Mouse (Mus musculus) CH12.LX (cell line): ENCODE data around the gene Ube2ql1. TPM values are rescaled to one million over a fixed set of nuclear protein-coding genes. Genes with fewer than 3 reads are reported as not detected.
A peak's percentile ranks its signal among the peaks of the same experiment; 100 is the strongest.

ENCODE experiments used
- DNase-seq: peaks from one replicate; pipeline ENCODE4 v3.0.0-alpha.2; 2013; ENCODE audit errors: extremely low read depth
- H3K27ac ChIP-seq: 2 replicates; pipeline ENCODE4 v1.5.1; 2012; ENCODE audit warnings: low read depth, mild to moderate bottlenecking, control low read depth, moderate library complexity; ENCODE audit not compliant: insufficient read depth
- H3K27me3 ChIP-seq: replicated peaks from 2 replicates; pipeline ENCODE3; 2012; ENCODE audit warnings: inconsistent platforms
- H3K36me3 ChIP-seq, 2 experiments: replicated peaks in 1 of 2; 2 replicates each; pipeline versions ENCODE3 to v1.6.1; 2012; ENCODE audit warnings: inconsistent platforms in 1 of 2, low read length in 1 of 2, mild to moderate bottlenecking in 1 of 2, mixed read lengths in 1 of 2, moderate library complexity in 1 of 2; ENCODE audit not compliant: control insufficient read depth in 1 of 2, insufficient read depth in 1 of 2
- H3K4me1 ChIP-seq, 2 experiments: 2 replicates each; pipeline ENCODE4 v1.6.1; 2012; ENCODE audit warnings: inconsistent platforms in 1 of 2, moderate library complexity in 1 of 2; ENCODE audit not compliant: insufficient read depth in 2 of 2, control insufficient read depth in 1 of 2
- H3K4me2 ChIP-seq: 2 replicates; pipeline ENCODE4 v1.6.1; 2012; ENCODE audit warnings: low read depth, mild to moderate bottlenecking, control low read depth; ENCODE audit not compliant: poor library complexity, insufficient read depth, severe bottlenecking
- H3K4me3 ChIP-seq, 3 experiments: fragments of 150-350 bp in 1 of 3; sonication (generic) in 1 of 3; replicated peaks in 1 of 3; 2 replicates each; pipeline versions ENCODE3 to v1.5.1; 2011 to 2012; ENCODE audit warnings: low read depth in 2 of 3, low read length in 2 of 3, mild to moderate bottlenecking in 2 of 3, moderate library complexity in 2 of 3, control low read depth in 1 of 3, improper control_type of control experiment in 1 of 3, inconsistent platforms in 1 of 3, mixed read lengths in 1 of 3; ENCODE audit not compliant: poor library complexity in 1 of 3
- H3K79me2 ChIP-seq: replicated peaks from 2 replicates; pipeline ENCODE4 v1.6.1; 2012; ENCODE audit warnings: mild to moderate bottlenecking, moderate library complexity; ENCODE audit not compliant: control insufficient read depth, poor library complexity, insufficient read depth, severe bottlenecking; ENCODE audit errors: extremely low read depth
- H3K9ac ChIP-seq: 2 replicates; pipeline ENCODE4 v1.6.1; 2012; ENCODE audit warnings: low read depth, mild to moderate bottlenecking, control low read depth, moderate library complexity; ENCODE audit not compliant: insufficient read depth
- H3K9me3 ChIP-seq: replicated peaks from 2 replicates; pipeline ENCODE3; 2012; ENCODE audit warnings: low read length, inconsistent platforms, mixed read lengths
- ELF1 ChIP-seq: IDR thresholded peaks from 2 replicates; pipeline ENCODE4 v1.6.1; 2014; ENCODE audit warnings: low read depth, mild to moderate bottlenecking, inconsistent platforms, low read length, improper control_type of control experiment
- EP300 ChIP-seq: IDR thresholded peaks from 2 replicates; pipeline ENCODE4 v1.6.1; 2011; ENCODE audit warnings: low read length, improper control_type of control experiment
- ETS1 ChIP-seq: conservative IDR thresholded peaks from 2 replicates; pipeline ENCODE4 v1.6.1; 2012; ENCODE audit warnings: low read depth, mild to moderate bottlenecking, inconsistent platforms, low read length, improper control_type of control experiment, moderate library complexity
- HCFC1 ChIP-seq: IDR thresholded peaks from 2 replicates; pipeline ENCODE4 v1.6.1; 2012; ENCODE audit warnings: low read depth, mild to moderate bottlenecking, inconsistent platforms, low read length, improper control_type of control experiment
- MAFK ChIP-seq: IDR thresholded peaks from 2 replicates; pipeline ENCODE4 v1.6.1; 2011; ENCODE audit warnings: low read length, improper control_type of control experiment; ENCODE audit not compliant: insufficient replicate concordance
- MAX ChIP-seq: IDR thresholded peaks from 2 replicates; pipeline ENCODE4 v1.6.1; 2011; ENCODE audit warnings: low read length, improper control_type of control experiment
- MAZ ChIP-seq: IDR thresholded peaks from 2 replicates; pipeline ENCODE4 v1.6.1; 2012; ENCODE audit warnings: low read depth, mild to moderate bottlenecking, inconsistent platforms, low read length, improper control_type of control experiment, moderate library complexity
- MEF2A ChIP-seq: IDR thresholded peaks from 2 replicates; pipeline ENCODE4 v1.6.1; 2014; ENCODE audit warnings: low read depth, mild to moderate bottlenecking, inconsistent platforms, low read length, improper control_type of control experiment, borderline replicate concordance
- NRF1 ChIP-seq: IDR thresholded peaks from 2 replicates; pipeline ENCODE4 v1.6.1; 2014; ENCODE audit warnings: low read depth, mild to moderate bottlenecking, inconsistent platforms, low read length, improper control_type of control experiment, moderate library complexity
- PAX5 ChIP-seq: IDR thresholded peaks from 2 replicates; pipeline ENCODE4 v1.6.1; 2012; ENCODE audit warnings: low read length, inconsistent platforms, mixed read lengths
- SIN3A ChIP-seq: IDR thresholded peaks from 2 replicates; pipeline ENCODE4 v1.6.1; 2012; ENCODE audit warnings: low read length, improper control_type of control experiment, inconsistent platforms
- TCF12 ChIP-seq: IDR thresholded peaks from 2 replicates; pipeline ENCODE4 v1.6.1; 2014; ENCODE audit warnings: low read depth, mild to moderate bottlenecking, inconsistent platforms, low read length, improper control_type of control experiment
- UBTF ChIP-seq: IDR thresholded peaks from 2 replicates; pipeline ENCODE4 v1.6.1; 2012; ENCODE audit warnings: low read depth, mild to moderate bottlenecking, inconsistent platforms, low read length, improper control_type of control experiment, moderate library complexity
- ZC3H11A ChIP-seq: IDR thresholded peaks from 2 replicates; pipeline ENCODE4 v1.6.1; 2012; ENCODE audit warnings: low read depth, mild to moderate bottlenecking, inconsistent platforms, low read length, improper control_type of control experiment
- ZKSCAN1 ChIP-seq: IDR thresholded peaks from 2 replicates; pipeline ENCODE4 v1.6.1; 2012; ENCODE audit warnings: low read depth, inconsistent platforms, low read length, improper control_type of control experiment, borderline replicate concordance
- ZMIZ1 ChIP-seq: IDR thresholded peaks from 2 replicates; pipeline ENCODE4 v1.6.1; 2012; ENCODE audit warnings: low read depth, mild to moderate bottlenecking, inconsistent platforms, low read length, improper control_type of control experiment
- dilution Hi-C: fragments of 300-500 bp; cut with MboI; formaldehyde crosslinking; loops from 2 replicates; pipeline ENCODE4 v1.14.3; 2020; ENCODE audit warnings: low sequenced_read_pairs; ENCODE audit not compliant: extremely low pct_unique_long_range_greater_than_20kb, extremely low pct_ligation_motif_present
- in situ Hi-C: fragments of 300-500 bp; cut with MboI; formaldehyde crosslinking; loops from 3 replicates; pipeline ENCODE4 v1.14.3; 2019; ENCODE audit warnings: low sequenced_read_pairs, low pct_ligation_motif_present, low pct_unique_long_range_greater_than_20kb, mixed read lengths
- polyA plus RNA-seq: library from polyadenylated mRNA; unstranded; fragments of >175 nt; gene quantifications from 2 replicates; pipeline ENCODE4 v1.2.1, GENCODE M21; 2012; ENCODE audit warnings: low read depth; ENCODE audit not compliant: insufficient read length
- total RNA-seq, 2 experiments: library from RNA; depleted of rRNA; stranded (reverse); fragments of 300-350 nt in 1 of 2; fragments of >200 nt in 1 of 2; gene quantifications; 2 replicates each; pipeline ENCODE4 v1.2.3; 2012 to 2014

The Ube2ql1 gene
- total RNA-seq (2012; rRNA removed) (not detected in 2 replicates), total RNA-seq (2014; rRNA removed) (not detected in 2 replicates), polyA plus RNA-seq (not detected in 2 replicates)

DNA sequence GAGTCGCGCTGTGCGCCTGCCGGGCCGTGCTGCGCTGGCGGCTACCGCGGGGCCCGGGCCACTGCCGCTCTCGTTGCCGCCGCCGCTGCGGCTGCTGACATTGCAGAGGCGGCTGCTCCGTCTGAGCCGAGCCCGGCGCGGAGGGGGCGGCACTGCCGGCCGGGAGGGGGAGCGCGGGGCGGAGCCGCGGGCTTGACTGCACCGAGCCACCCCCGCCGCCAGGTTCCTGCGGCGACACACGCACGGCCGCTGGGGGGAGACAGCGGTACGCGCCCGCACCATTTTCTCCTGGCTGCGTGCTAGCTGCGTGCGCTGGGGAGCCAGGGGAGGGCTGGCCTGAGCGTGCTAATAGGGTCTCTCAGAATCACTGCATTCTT, at the start of gene Ube2ql1:
Ube2ql1 (minus strand) TSS at position 131 of the 377 bp plus-strand sequence.
- Histone ChIP-seq H3K4me2 (no peak within 1 kb of the TSS), H3K27me3 (peaks cover 4% of the 10 kb centered on the region), H3K36me3 (no peaks in the 10 kb centered on the region), H3K9ac (no peak within 1 kb of the TSS), H3K79me2 (no peaks in the 10 kb centered on the region), H3K4me3 (no peak within 1 kb of the TSS), H3K9me3 (peaks cover 29% of the 10 kb centered on the region), H3K4me1 (no peaks in the 10 kb centered on the region), H3K27ac (no peak within 1 kb of the TSS)
- DNase-seq: no peak
- in situ Hi-C loops (no loop called here), dilution Hi-C loops (no loop called here)
- no peak for TF ChIP-seq TCF12
- no peak for TF ChIP-seq HCFC1

DNA sequence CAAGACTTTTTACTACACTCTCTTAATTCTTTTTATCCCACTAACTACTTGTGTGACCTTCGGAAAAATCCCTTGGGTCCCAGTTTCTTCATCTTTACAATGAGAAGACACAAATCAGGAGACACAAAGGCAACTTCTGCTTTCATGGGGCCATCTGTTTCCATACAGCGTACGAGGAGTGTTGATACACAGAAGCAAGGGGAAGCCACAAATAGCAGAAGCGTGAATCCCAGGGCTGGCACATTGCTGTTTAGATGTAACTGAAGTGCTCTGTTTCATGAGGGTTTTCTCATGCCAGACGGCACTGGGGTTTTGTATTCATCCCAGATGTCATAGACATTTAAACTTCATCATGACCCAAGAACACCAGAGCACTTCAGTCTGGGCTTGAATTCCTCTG, 49.0 kb upstream of the Ube2ql1 start:
- dilution Hi-C loops: no loop called here
- H3K27ac ChIP-seq: no peak overlapping the region

DNA sequence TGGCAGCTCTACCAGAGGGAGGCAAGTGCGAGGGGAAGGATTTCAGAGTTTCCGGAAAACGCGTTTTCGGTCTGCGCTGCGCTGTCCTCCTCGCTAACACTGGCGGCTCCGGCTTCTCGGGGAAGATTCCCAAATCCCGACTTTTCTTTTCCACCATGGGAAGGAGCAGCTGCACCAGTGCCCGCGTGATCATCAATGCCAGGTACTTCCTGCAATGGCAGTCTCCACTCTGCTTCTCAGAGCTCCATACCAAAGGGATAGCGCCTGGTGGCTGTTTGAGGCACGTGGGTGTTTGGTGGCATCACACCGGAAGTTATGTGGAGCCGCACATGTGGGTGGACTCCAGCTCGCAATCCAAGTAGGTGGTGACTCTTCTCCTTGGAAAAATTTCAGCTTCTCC, 38.5 kb upstream of the Ube2ql1 start:
- no peak for TF ChIP-seq NRF1
- no peak for TF ChIP-seq UBTF
- TF ChIP-seq ETS1: no peak
- no peak for TF ChIP-seq MAX
- no peak for TF ChIP-seq MAZ
- no peak for TF ChIP-seq ZKSCAN1
- no peak for TF ChIP-seq MAFK
- no peak for TF ChIP-seq EP300
- TF ChIP-seq PAX5: no peak
- no peak for TF ChIP-seq ZC3H11A
- TF ChIP-seq ELF1: no peak
- no peak for TF ChIP-seq SIN3A
- TF ChIP-seq ZMIZ1: no peak
- no peak for TF ChIP-seq TCF12
- in situ Hi-C loops (no loop called here), dilution Hi-C loops (no loop called here)
- no peaks in the 10 kb centered on the region for H3K9me3 ChIP-seq
- H3K4me3 ChIP-seq: no peak overlapping the region
- no peaks in the 10 kb centered on the region for H3K36me3 ChIP-seq
- peaks cover 29% of the 10 kb centered on the region for H3K27me3 ChIP-seq
- no peaks in the 10 kb centered on the region for H3K4me1 ChIP-seq
- H3K27ac ChIP-seq: no peak overlapping the region
- DNase-seq: no peak
- H3K9ac ChIP-seq: no peak overlapping the region
- no peak overlapping the region for H3K4me2 ChIP-seq
- no peaks in the 10 kb centered on the region for H3K79me2 ChIP-seq

More for the DNA sequence above, 49.0 kb upstream of the Ube2ql1 start:
- Histone ChIP-seq H3K79me2 (no peaks in the 10 kb centered on the region), H3K9ac (no peak overlapping the region), H3K27me3 (peaks cover 6% of the 10 kb centered on the region), H3K4me1 (peaks cover 0 to 10% of the 10 kb centered on the region in 2 experiments; a peak in 1 of 4 replicates), H3K4me3 (no peak overlapping the region), H3K4me2 (no peak overlapping the region), H3K9me3 (no peaks in the 10 kb centered on the region), H3K36me3 (no peaks in the 10 kb centered on the region)
- DNase-seq: peak; percentile 46
- in situ Hi-C loops: no loop called here
- TF ChIP-seq MAZ (no peak), EP300 (peak; percentile 43; the same call in 1 of the 2 replicates), MEF2A (0 out of 2 replicates have a peak, but pooled peaks have one; percentile 28)
